Mouse (Mus musculus): ENCODE measurements around the gene H2-Q2.

- no peak for TF ChIP-seq CTCF (IDR thresholded peaks at IDR 0.05; ENCODE audit: borderline replicate concordance, insufficient read depth, low read length)
- no peak for TF ChIP-seq POLR2A (IDR thresholded peaks at IDR 0.05; ENCODE audit: low read depth, low read length)
Measured at GRCm38 (mm10) chr17:35342711-35343476, 852 bp downstream of the H2-Q2 start.

Data from embryonic fibroblast, embryonic 13.5 days (primary cell).